Mouse (Mus musculus) limb, embryonic 10.5 days (tissue): ENCODE data around the gene Sema5a. TPM values are rescaled to one million over a fixed set of nuclear protein-coding genes. Genes with fewer than 3 reads are reported as not detected.
A peak's percentile ranks its signal among the peaks of the same experiment; 100 is the strongest.

Experiments
- DNase-seq: peaks from one replicate; pipeline ENCODE4 v3.0.0-alpha.2; 2017; ENCODE audit warnings: low spot score
- H3K27ac ChIP-seq: fragments of 300-500 bp; sonication (generic); 2 replicates; pipeline ENCODE4 v1.5.1; 2016; ENCODE audit warnings: mild to moderate bottlenecking
- H3K27me3 ChIP-seq: fragments of 300-500 bp; sonication (generic); 2 replicates; pipeline ENCODE4 v1.6.1; 2016; ENCODE audit warnings: low read depth, mild to moderate bottlenecking; ENCODE audit not compliant: poor library complexity, severe bottlenecking
- H3K36me3 ChIP-seq: fragments of 300-500 bp; sonication (generic); 2 replicates; pipeline ENCODE4 v1.6.1; 2016; ENCODE audit warnings: mild to moderate bottlenecking, moderate library complexity
- H3K4me1 ChIP-seq: fragments of 300-500 bp; sonication (generic); 2 replicates; pipeline ENCODE4 v1.6.1; 2016
- H3K4me3 ChIP-seq: fragments of 300-500 bp; sonication (generic); 2 replicates; pipeline ENCODE4 v1.5.1; 2016; ENCODE audit warnings: mild to moderate bottlenecking, moderate library complexity
- H3K9me3 ChIP-seq: fragments of 300-500 bp; sonication (generic); replicated peaks from 2 replicates; pipeline ENCODE4 v1.6.1; 2016; ENCODE audit warnings: mild to moderate bottlenecking
- whole genome bisulfite sequencing: fragments of 180-500 bp; shearing (Covaris S2); methylation state at CpG from one replicate; pipeline ENCODE4 v1.1.7; 2016; 5-methylcytosine and 5-hydroxymethylcytosine counted together
- polyA plus RNA-seq: library from polyadenylated mRNA; unstranded; fragments of >200 nt; fragmentation: Nextera tagmentation; extraction: Ambion mirVana; gene quantifications from 2 replicates; pipeline ENCODE4 v1.2.1, GENCODE M21; 2016

The Sema5a gene
- polyA plus RNA-seq, 1 experiment from 2014 or later, result 22.6 TPM

DNA sequence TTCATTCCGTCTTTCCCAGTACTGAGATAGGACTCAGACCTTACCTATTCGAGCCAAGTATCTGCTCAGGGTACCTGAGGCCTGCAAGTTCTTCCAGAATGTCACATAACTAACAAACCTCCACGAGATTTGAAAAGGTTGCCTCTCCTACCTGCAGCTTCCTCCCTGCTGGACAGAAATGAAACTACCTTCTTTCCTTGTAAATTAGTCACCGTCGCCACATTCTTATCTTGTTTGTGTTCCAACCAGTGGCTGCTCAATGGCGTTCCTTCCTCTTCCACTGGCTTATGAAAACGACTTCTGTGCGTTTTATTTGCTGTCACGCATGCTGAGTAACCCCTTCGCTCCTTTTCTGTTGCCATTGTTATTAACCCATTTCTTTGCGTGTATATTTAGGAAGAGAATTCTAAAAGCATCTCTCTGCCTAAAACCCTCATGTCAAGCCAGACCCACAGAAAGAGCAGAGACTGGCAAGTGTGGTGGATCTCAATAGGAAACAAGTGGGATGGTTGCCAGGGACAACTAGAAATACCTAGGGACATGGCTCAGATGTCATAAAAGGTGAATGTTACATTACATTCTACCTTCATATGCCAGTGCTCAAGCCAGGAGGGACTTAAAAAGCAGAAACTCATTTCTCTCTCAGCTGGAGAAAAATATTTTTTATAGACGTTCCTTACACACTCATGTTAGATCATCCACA lies 378.6 kb downstream of the Sema5a start:
- Histone ChIP-seq H3K36me3 (peaks cover 3% of the 10 kb centered on the region; the same call in 1 of the 2 replicates), H3K27ac (no peak overlapping the region), H3K4me1 (no peaks in the 10 kb centered on the region), H3K27me3 (no peaks in the 10 kb centered on the region), H3K9me3 (no peaks in the 10 kb centered on the region), H3K4me3 (no peak overlapping the region)
- WGBS, result 92% methylated on average over 12 of the region's 12 CpGs
- DNase-seq, result no peak

DNA sequence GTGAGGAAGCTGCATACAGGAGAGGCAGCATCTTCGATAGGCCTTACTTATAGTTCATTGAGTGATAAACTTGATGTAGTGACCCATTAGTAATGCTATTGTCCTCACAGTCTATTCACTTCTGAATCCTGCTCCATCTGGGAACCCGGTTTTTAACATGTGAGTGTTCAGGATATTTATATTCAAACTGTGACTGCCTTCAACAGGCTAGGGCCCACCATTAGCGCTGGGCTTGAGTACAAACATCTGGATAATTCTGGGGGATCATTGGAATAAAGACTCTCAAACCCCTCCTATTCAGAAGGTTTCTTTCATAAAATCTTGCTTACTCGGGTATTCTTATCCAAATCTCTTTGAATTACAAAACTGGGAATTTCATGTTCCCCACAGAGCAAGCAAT lies 379.5 kb downstream of the Sema5a start:
- Histone ChIP-seq H3K27ac (no peak overlapping the region), H3K36me3 (peaks cover 10% of the 10 kb centered on the region), H3K9me3 (no peaks in the 10 kb centered on the region), H3K4me1 (no peaks in the 10 kb centered on the region), H3K27me3 (no peaks in the 10 kb centered on the region), H3K4me3 (no peak overlapping the region)
- 90% methylated on average over 4 of the region's 4 CpGs for WGBS
- no peak for DNase-seq

DNA sequence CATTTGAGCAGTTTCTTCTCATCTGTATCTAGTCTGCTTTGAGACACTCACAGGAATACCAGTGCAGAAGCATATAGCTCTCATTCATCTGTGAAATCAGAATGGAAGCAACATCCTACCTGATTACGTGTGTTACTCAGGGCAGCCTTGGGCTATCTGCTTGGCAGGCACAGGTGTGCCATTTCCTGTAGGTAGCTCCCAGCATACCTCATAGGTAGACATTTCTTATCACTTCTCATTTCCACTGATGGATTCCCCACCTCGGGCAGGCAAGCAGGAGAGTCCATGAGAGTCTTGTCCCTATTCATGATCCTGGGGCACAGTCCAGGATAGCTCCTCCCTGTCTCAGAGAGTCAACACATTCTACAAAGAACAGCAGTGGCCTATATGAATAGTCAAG lies 381.4 kb downstream of the Sema5a start:
- WGBS, result 93% methylated on average over 2 of the region's 2 CpGs
- Histone ChIP-seq H3K9me3 (no peaks in the 10 kb centered on the region), H3K27ac (no peak overlapping the region), H3K4me1 (no peaks in the 10 kb centered on the region), H3K36me3 (peaks cover 14% of the 10 kb centered on the region), H3K4me3 (no peak overlapping the region), H3K27me3 (no peaks in the 10 kb centered on the region)
- no peak for DNase-seq

DNA sequence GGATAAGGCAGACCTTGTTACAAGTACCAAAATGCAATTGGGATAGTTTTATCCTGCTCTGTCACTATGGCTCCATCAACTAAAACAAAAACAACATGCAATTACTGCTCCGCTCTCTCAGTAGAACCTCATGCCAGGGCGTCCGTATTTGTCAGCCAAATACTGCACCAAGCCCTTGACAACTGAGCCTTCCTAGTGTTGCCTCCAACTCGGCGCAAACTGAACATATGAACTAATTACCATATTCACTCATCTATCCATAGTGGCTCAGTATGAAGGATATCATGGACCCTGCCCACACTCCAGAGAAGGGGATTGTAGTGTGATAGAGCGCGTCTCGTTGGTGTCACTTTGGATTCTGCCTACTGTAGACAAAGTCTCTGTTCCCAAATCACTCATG lies 389.1 kb downstream of the Sema5a start:
- 96% methylated on average over 8 of the region's 8 CpGs for WGBS
- H3K27ac ChIP-seq, result no peak overlapping the region
- H3K9me3 ChIP-seq, result no peaks in the 10 kb centered on the region
- no peaks in the 10 kb centered on the region for H3K27me3 ChIP-seq
- no peak for DNase-seq
- H3K4me3 ChIP-seq, result no peak overlapping the region
- peaks cover 12% of the 10 kb centered on the region for H3K36me3 ChIP-seq
- 0 out of 2 replicates have a peak, but pooled peaks cover 4% of the 10 kb centered on the region for H3K4me1 ChIP-seq

DNA sequence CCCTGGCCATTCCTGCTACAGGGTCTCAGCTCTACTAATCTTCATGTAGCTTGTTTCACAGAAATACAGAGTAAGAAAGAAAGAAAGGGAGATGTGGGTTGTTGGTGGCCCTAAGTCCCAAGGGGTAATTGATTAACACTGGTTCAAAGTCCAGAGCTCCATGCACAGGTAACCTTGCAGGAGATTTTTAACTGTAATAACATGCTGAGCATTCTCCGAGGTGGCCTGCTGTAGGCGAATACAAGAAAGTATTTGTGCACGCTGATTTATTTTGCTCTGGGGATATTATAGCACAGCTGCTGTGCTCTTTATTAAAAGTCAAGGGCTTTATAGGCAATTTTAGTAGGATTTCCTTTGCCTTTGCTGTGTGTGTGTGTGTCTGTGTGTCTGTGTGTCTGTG lies 393.3 kb downstream of the Sema5a start:
- H3K27me3 ChIP-seq, result no peaks in the 10 kb centered on the region
- H3K27ac ChIP-seq, result no peak overlapping the region
- no peaks in the 10 kb centered on the region for H3K9me3 ChIP-seq
- 92% methylated on average over 3 of the region's 3 CpGs for WGBS
- H3K4me3 ChIP-seq, result no peak overlapping the region
- peaks cover 9% of the 10 kb centered on the region; the same call in 1 of the 2 replicates for H3K4me1 ChIP-seq
- H3K36me3 ChIP-seq, result peaks cover 11% of the 10 kb centered on the region
- no peak for DNase-seq

DNA sequence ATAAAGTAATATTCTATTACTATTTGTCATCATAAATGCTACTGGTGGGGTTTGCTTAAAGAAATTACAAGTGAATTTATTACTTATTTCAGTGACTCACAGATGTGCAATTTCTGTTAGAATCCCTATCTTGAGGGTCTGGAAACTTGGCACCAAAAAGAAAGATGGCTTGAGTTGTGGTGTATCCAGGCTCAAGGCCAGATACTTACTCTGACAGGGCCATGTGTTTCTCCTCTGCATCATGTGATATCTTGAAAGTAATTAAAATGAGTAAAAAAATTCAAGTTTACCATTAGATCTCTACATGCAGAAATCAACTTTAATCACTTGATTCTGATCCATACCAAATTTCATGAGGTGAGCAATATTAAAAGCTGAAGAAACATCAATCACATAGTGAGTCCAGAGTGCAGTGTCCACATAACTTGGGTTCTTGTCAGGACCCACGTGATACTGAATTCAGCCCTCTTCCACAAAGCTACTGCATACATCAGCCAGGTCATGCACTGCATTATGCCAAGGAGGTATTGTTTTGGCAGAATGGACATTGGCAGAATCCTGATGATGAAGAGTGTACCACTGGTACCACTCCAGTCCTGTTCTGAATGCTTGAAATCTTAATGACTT lies 402.6 kb downstream of the Sema5a start:
- H3K27ac ChIP-seq, result no peak overlapping the region
- DNase-seq, result no peak
- H3K4me3 ChIP-seq, result no peak overlapping the region
- WGBS, result 86% methylated on average over 1 of the region's 1 CpGs
- H3K9me3 ChIP-seq, result no peaks in the 10 kb centered on the region
- 0 out of 2 replicates have a peak, but pooled peaks cover 2% of the 10 kb centered on the region for H3K36me3 ChIP-seq
- no peaks in the 10 kb centered on the region for H3K4me1 ChIP-seq
- H3K27me3 ChIP-seq, result no peaks in the 10 kb centered on the region

DNA sequence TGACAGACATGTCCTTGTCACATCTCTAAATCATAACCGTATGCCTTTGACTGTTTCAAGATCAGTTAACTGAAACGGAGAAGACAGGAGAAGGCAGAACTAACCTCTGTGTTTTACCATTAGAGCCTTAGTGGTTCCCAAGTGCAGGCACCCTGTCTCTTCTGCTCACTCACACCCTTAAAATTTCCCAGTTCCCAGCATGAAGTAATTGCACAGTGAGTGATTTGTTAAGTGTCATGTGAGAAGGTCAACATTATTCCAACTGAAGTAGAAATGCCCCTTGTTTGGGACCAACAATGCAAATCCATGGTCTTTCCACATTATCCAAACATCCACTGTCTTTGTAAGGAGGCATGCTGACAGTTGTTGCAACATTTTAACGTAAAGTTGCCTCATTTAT lies 409.4 kb downstream of the Sema5a start:
- H3K4me3 ChIP-seq, result no peak overlapping the region
- H3K27ac ChIP-seq, result 0 out of 2 replicates have a peak overlapping the region, but pooled peaks have one; percentile 51
- no peaks in the 10 kb centered on the region for H3K36me3 ChIP-seq
- H3K4me1 ChIP-seq, result peaks cover 19% of the 10 kb centered on the region
- no peak for DNase-seq
- H3K9me3 ChIP-seq, result no peaks in the 10 kb centered on the region
- 35% methylated on average over 3 of the region's 3 CpGs for WGBS
- no peaks in the 10 kb centered on the region for H3K27me3 ChIP-seq

DNA sequence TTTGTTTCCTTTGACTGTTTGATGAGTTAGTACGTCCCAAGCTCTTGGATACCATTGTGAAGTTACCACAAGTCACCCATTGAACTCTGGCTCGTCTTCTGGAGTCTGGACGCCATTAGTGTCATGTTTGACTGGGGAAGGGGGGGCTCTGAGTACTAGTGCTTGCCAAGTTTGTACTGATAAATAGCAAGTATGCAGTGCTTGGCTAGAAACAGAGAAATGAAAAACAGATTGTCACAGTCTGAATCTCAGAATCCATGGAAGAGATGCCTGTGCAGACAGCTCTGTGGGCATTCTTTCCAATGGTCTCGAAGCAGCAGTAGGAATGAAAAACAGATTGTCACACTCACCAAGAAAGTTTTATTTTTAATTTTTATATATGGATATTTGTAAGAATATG lies 411.4 kb downstream of the Sema5a start:
- WGBS, result 46% methylated on average over 4 of the region's 4 CpGs
- H3K27ac ChIP-seq, result no peak overlapping the region
- DNase-seq, result no peak

DNA sequence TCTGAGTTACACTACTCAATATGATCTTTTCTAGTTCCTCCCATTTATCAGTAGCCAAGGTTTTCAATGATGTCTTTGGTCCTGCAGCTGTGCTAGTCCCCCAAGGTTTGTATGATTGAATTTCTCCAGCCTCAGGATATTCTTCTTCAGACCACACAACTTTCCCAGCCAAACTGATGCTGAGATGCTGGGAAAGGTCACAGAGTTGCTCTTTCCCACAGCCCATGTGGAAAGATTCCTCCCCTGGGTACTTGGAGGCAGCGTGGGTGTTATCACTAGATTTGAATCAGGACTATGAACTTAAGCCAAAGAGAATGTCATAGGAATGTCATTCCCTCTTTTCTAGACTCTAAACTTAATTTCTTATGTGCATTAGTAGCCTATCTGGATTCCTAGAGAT lies 431.8 kb downstream of the Sema5a start:
- no peak for DNase-seq
- Histone ChIP-seq H3K27ac (no peak overlapping the region), H3K4me1 (peaks cover 4% of the 10 kb centered on the region; the same call in 1 of the 2 replicates), H3K27me3 (no peaks in the 10 kb centered on the region), H3K4me3 (no peak overlapping the region), H3K36me3 (peaks cover 13% of the 10 kb centered on the region), H3K9me3 (no peaks in the 10 kb centered on the region)
- WGBS, result 88% methylated on average over 1 of the region's 1 CpGs

More for the DNA sequence above, 411.4 kb downstream of the Sema5a start:
- Histone ChIP-seq H3K36me3 (no peaks in the 10 kb centered on the region), H3K4me3 (no peak overlapping the region), H3K9me3 (no peaks in the 10 kb centered on the region), H3K4me1 (peaks cover 19% of the 10 kb centered on the region), H3K27me3 (no peaks in the 10 kb centered on the region)

DNA sequence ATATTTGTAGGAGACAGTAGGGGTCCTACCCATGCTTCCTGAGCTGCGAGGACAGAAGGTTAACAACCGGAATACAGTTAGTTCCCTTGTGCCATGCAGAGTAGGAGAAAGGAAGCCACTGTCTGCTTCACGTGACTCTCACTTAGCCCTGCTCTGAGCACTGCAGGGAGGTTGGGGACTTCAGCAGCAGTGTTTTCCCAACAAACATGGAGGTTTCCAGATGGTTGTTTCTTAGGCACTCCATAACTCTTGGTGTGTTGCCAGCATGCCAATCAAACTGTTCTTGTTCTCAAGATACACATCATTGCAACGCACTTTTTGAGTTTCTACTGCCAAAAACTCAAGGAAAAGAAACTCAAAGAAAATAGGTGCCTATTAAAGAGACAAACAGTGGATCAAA lies 440.5 kb downstream of the Sema5a start:
- H3K27ac ChIP-seq, result no peak overlapping the region
- no peaks in the 10 kb centered on the region for H3K9me3 ChIP-seq
- H3K27me3 ChIP-seq, result no peaks in the 10 kb centered on the region
- H3K4me3 ChIP-seq, result no peak overlapping the region
- DNase-seq, result no peak
- 83% methylated on average over 4 of the region's 4 CpGs for WGBS
- H3K4me1 ChIP-seq, result no peaks in the 10 kb centered on the region
- peaks cover 25% of the 10 kb centered on the region for H3K36me3 ChIP-seq

DNA sequence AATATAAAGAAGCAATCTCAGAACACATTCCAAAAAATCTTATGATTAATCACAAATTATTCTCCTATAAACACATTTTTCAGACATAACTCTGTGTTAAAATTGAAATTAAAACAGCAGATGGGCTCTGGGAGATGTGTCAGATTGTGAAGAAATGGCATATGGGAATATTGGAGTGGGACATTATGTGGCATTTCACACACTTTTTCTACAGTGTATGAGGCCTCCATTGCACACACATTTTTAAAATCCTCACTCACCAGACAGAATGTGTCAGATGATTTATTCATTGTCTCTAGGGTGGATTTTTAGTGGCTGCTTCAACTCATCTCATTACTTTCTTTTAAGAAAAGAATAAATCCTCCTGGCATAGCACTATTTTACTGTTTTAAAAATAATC lies 446.4 kb downstream of the Sema5a start:
- peaks cover 21% of the 10 kb centered on the region for H3K36me3 ChIP-seq
- DNase-seq, result no peak
- no peaks in the 10 kb centered on the region for H3K27me3 ChIP-seq
- no peak overlapping the region for H3K27ac ChIP-seq
- H3K9me3 ChIP-seq, result no peaks in the 10 kb centered on the region
- no peak overlapping the region for H3K4me3 ChIP-seq
- H3K4me1 ChIP-seq, result peaks cover 3% of the 10 kb centered on the region; the same call in 1 of the 2 replicates

DNA sequence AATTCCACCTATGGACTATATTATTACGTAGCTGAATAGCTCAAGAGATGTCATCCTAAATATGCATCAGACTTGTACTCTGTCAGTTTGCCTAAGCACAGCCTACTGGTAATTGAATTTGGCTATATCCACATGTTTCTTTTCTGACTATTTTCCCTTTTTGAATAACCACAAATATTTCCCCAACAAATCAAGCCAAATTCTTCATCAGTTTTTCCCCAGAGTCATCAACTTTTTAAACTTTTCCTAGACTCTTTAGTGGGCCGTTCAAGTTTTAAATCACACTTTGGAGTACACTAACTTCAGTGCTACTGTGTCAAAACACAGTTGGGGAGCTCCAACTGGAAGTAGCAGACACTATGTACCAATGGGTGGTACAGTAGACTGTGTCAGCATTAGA lies 448.4 kb downstream of the Sema5a start:
- peaks cover 6% of the 10 kb centered on the region; the same call in 1 of the 2 replicates for H3K36me3 ChIP-seq
- WGBS, result 87% methylated on average over 2 of the region's 2 CpGs

DNA sequence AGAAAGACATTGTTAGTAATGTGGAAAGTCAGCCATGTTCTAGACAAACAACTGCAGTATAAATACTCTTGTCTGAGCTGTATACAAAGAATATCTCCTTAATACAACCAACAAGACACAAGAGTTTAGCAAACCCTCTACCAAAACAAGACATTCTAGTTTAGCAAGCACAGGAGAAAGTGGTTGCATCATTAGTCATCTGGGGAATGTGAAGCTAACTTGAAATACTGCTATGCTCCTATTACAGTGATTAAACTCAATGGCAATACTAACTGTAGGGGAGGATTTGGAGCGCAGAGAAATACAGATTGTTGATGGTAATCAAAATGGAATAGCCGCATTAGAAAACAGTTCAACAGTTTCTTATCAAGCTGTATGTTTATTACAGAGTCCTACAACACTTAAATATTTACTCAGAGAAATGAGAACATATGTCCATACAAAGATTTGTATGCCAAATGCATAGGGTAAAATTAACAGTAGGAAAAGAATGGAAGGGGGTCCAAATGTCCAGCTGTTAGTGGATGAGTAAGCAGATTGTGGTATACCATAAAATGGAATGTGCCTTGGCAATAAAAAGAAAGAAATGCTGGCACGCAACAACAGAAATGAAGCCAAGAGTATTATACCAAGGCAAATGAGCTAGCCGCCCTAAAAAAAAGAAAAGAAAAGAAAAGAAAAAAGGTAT lies 472.8 kb downstream of the Sema5a start:
- no peak for DNase-seq
- Histone ChIP-seq H3K9me3 (no peaks in the 10 kb centered on the region), H3K27ac (no peak overlapping the region), H3K36me3 (no peaks in the 10 kb centered on the region), H3K4me3 (no peak overlapping the region), H3K27me3 (no peaks in the 10 kb centered on the region), H3K4me1 (no peaks in the 10 kb centered on the region)
- 96% methylated on average over 4 of the region's 4 CpGs for WGBS

More for the DNA sequence above, 448.4 kb downstream of the Sema5a start:
- Histone ChIP-seq H3K4me1 (peaks cover 3% of the 10 kb centered on the region; the same call in 1 of the 2 replicates), H3K9me3 (no peaks in the 10 kb centered on the region), H3K4me3 (no peak overlapping the region), H3K27me3 (no peaks in the 10 kb centered on the region), H3K27ac (no peak overlapping the region)
- no peak for DNase-seq
